Mouse (Mus musculus) retina, embryonic 14.5 days (tissue): ENCODE measurements around the gene 5730455P16Rik.
"Not testable (repeated sequence)": the region's sequence is repeated elsewhere in the genome, so short reads cannot be mapped to it uniquely, and the experiment has no call there.

Source experiments
- DNase-seq: peaks from one replicate; pipeline ENCODE4 v3.0.0-alpha.2; 2015; ENCODE audit warnings: low spot score

The 5730455P16Rik gene

DNA sequence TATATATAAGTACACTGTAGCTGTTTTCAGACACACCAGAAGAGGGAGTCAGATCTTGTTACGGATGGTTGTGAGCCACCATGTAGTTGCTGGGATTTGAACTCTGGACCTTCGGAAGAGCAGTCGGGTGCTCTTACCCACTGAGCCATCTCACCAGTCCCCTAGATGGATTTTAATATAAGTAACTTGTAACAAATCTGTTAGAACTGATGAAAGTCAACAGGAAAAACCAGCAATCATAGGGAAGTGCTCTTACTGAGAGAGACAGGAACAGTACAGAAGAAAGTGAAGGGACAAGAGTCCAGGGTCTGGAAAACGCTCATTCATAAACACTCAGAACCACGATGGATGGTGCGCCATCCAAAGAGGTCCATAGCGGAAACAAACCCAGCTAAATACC lies 1.4 kb upstream of the 5730455P16Rik start:
- DNase-seq, result not testable (repeated sequence)

DNA sequence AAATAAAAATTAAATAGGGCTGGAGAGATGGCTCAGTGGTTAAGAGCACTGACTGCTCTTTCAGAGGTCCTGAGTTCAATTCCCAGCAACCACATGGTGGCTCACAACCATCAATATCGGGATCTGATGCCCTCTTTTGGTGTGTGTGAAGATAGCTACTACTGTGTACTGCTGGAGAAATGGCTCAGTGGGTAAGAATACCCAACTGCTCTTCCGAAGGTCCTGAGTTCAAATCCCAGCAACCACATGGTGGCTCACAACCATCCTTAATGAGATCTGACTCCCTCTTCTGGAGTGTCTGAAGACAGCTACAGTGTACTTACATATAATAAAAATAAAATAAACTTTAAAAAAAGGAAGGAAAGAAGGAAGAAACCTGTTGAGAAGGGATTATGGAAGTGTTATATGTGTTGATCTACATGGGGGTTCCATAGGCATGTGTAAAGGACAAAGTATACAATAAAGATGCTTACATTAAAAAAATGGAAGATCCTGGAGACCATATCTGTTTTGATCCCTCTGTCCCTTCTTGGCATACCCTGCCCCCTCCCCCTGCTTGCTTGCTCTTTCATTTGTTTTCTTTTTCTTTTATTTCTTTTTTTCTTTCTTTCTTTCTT lies 726 bp upstream of the 5730455P16Rik start:
- DNase-seq, result peak; percentile 28

DNA sequence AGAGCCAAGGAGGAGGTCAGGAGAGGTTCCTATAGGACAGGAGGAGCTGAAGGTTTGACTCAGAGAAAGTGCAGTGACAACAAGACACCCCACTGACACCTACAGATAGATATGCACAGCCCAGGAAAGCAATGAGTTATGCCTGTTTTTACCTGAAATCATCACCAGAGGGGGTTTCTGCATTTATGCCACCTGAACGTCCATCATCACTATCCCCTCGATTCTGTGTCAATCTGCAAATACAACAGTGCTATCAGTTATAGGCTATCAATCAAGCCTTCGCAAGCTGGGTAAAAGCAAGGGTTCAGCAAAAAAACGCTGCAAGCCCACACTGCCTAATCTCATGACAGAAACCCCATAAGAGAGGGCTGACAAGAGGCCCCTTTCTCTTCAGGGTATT lies 1.2 kb downstream of the 5730455P16Rik start:
- DNase-seq, result no peak

DNA sequence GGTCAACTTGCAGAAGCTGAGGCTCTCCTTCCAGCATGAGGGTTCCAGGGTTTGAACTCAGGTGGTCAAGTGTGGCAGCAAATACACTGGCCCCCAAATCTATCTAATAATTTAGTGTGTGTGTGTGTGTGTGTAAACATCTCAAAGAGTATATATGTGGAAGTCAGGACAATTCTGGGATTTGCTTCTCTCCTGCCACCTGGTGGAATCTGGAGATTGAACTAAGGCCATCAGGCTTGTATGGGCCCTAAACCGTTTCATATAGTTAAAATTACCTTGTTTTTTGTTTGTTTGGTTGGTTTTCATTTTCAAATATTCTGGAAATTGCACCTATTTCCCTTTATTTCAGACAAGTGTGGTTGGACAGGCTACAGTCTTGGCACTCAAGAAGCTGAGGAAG lies 8.9 kb downstream of the 5730455P16Rik start:
- no peak for DNase-seq

DNA sequence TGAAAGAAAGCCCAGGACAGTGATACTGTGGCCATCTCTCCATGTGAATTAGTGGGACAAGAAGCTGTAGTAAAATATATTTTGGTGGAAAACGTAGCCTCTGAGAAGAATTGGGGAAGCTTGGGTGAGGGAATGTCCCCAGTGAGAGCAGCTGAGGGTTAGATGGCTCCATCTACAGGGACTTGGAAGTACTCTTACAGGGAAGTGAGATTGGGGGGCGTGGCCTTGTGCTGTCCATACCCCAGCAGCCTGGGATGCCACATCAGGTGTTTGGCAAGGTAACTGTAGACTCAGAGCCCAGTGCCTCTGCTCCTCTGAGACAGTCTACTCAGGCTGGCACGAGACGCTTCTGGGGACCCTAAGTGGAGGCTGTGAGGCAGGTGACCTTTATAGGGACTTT lies 23.0 kb downstream of the 5730455P16Rik start:
- peak; percentile 50 for DNase-seq

DNA sequence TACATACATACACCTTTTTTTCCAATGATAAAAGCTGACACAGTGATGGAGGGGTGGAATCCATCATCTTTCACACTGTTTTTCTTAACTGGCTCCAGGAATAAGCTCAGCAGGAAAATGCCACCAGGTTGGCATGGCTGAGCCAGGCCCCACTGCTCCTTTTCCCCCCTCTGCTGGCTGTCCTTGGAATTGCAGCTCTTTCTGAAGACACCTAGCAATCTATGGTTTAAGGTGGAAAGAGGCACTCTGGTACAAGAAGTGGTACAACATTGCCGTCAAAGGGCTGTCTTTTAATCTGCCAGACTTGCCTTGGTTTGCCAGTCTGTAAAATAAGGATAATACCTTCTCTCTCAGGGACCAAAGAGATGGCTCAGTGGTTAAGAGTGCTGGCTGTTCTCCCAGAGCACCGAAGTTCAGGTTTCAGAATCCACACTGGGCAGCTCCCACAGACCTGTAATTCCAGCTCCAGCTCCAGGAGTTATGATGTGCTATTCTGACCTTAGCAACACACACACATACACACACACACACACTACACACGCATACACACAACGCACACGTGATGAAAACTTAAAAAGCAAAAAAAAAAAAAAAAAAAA lies 25.9 kb downstream of the 5730455P16Rik start:
- DNase-seq, result peak; percentile 94

DNA sequence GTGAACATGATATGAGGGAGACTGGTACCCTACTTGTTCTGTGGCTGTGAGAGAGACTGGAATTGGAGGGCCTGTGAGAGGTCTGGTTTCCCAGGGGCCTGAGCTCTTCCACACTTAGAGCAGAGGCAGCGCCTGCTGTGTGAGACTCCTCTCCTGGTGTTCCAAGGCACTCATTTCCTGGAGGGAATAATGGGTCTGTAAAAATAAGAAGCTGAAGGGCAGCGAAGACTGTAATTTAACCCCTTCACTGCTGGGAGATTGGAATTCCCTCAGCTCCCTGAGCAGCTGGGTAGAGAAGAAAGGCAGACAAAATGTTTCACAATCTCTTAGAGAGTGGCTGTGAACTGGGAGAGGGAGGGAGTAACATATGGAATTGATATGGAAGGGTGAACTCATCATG lies 35.4 kb downstream of the 5730455P16Rik start:
- DNase-seq, result peak; percentile 57

DNA sequence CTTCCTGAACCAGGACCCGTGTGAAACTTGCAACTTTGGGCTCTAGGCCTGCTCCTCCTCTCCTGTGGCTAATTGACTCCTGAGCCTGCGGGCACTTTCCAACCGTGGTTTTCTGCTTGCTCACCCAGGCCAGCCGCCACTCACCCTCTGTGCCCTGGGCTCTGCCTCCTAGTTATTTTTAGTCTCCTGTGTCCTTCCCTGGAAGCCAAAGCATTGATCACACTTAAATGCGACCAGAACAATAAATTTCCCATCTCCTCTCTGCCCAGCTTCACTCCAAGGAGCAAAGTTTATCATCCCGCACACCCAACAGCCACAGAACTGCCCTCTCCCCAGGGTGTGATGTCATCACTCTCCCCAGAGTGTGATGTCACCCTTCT lies 41.5 kb downstream of the 5730455P16Rik start:
- peak; percentile 31 for DNase-seq

DNA sequence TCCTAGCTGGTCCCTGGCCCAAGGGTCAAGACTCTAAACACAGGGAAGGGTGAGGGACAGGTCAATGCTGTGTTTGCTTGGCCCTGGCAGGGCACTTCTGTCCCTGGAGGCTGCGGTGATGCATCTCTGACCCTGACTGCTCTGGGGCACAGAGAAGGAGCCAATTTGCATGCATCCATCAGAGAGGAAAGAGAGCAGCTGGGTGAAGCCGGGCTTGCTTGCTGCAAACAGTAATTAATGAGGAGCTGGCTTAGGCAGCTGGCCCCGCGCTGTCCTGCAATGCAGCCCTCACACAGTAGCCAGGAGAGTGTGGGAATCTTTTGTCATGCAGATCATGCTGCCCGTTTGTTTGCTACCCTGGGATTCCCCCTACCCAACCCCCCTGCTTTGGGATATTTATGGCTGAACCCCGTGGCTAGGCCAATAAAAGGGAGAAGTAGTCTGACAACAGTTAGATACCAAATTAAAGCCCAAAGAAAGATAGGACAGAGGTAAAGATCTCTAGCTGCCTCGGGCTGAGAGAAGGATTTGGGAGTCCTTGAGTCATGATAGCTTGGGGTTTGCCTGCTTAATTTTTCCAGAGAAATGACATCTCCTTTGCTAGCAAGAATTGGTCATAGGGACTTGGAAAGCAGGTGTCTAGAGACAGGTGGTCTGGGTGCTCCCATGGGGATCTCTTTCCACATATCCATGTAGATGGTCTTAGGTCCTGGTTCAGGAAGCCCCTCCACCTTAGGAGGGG lies 42.1 kb downstream of the 5730455P16Rik start:
- DNase-seq, result peak; percentile 88

DNA sequence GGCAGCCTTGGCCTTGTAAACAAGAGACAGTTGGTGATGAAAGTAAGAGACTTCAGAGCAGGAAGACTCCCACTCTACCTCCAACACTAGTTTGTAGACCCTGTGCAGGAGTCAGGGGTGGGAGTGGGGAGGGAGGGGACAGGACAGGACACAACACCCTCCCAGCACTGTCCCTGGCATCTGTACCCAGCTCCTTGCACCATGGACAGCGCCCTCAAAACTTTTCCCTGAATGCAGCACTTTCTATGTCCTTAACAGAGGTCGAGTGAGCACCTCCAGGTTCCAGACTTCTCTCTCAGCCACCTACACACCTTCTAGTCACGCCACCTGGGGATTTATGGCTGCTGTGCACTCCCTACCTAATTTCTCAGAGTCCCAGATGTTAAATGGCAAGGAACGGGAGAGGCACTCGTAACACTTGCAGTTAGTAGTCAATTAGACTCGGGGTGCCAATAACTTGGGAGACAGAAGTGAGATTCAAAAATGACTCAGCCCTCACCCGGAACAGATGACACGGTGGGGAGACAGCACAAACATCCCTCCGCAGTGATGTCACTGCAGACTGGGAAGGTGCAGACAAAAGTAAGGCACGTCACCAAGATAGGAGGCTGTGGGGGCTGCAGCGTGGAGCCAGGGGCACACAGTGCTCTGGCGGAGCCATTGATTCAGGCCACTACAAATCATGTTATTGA lies 45.0 kb downstream of the 5730455P16Rik start:
- no peak for DNase-seq

DNA sequence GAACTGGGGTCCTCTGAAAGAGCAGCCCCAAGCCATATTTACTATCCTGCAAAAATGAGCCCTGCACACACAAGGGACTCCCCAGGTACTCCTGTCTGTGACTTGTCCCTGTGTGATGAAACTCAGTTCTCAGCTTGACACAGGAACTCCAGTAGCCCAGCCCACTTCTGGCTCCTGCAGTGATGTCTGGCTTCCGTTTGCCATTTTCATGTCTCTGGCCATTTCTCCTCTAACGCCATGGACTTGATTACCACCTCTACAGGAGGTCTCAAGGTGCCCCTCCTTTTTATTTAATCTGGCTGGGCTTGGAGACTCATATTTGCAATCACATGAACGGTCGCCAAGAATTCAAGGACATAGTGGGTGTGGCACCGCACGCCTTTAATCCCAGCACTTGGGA lies 53.2 kb downstream of the 5730455P16Rik start:
- DNase-seq, result no peak

DNA sequence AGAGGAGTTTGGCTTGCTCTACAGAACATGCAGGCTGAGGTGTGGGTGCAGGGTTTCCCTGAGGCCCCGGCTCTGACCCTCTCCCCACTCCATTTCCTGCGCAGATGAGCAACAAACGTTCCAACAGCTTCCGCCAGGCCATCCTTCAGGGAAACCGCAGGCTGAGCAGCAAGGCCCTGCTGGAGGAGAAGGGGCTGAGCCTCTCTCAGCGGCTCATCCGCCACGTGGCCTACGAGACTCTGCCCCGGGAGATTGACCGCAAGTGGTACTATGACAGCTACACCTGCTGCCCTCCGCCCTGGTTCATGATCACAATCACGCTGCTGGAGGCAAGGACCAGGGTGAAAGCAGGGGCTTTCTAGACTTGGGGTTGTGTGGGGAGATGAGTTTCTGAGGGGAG lies 54.6 kb downstream of the 5730455P16Rik start:
- no peak for DNase-seq

DNA sequence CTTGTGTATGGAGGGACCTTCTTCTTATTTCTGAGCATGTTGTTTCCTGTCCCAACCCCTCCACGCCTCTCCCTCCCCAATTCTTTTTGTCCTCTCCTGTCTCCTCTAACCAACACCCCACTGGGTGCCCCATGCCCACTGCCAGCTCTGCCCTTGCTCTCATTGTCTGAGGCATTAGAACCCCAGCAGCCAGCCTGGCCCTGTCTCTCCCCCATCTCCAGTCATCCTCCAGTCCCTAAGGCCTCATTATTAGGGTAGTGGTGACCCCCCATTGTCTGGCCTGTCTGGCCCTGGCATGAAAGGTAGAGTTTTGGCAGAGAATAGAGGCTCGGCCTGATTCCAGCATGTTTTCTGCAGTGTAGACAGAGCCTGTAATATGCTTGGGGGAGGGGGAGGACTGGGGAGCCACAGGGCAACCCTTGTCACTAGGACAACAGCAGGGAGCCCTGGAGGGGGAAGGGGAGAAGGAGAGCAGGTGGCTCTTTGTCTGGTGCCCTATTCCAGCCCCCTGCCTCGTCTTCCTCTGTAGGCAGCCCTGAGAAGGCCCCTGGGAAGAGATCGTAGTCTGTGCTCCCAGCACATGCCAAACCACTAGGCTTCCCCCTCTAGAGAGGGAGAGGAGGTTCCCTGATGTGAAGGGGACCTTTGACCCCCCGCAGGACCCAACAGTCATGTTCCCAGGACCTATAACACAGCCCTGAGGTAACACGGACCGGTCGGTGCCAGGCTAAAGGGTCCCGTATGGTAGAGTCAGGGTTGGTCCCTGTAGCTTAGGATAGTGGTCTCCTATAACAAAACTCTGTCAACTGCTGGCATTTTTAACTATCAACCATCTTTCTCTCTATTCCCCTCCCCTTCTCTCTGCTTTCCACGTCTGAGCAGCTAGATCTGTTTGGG lies 61.8 kb downstream of the 5730455P16Rik start:
- DNase-seq, result peak; percentile 55

DNA sequence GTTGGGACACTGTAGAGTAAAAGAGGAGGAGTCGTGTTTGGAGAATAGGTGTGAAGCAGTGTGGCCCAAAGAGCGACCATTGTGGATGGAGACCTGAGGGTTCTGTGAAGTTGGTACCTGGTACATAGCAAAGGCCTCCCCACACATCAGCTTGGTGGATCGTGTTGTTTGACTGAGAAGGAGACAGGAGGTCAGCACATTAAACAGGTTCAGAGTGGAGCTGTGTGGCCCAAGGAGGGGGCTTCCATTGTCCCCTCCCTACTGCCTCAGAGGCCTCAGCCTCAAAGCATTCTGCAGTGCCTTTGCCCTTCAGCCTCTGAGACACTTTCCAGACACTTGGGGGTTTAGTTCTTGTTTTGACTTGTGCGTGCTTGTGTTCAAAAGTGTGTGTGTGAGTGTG lies 63.9 kb downstream of the 5730455P16Rik start:
- DNase-seq, result no peak

DNA sequence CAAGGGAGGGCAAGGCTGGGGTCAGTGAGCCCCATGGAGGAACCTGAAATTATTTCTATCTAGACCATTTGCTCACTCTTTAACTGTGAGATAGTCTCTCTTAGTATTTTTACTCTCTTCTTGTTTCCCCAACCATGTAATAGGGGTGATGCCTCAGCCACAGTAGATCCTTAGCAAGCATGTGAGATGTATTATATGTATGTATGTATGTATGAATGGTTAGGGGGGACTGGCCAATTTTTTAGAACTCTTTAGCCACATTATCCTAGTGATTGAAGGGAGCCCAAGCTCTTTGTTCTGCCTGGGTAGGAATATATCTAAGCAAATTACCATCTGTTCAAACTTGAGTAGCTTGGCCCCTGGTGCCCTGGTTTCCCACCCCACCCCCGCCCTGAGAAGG lies 64.4 kb downstream of the 5730455P16Rik start:
- DNase-seq, result no peak

DNA sequence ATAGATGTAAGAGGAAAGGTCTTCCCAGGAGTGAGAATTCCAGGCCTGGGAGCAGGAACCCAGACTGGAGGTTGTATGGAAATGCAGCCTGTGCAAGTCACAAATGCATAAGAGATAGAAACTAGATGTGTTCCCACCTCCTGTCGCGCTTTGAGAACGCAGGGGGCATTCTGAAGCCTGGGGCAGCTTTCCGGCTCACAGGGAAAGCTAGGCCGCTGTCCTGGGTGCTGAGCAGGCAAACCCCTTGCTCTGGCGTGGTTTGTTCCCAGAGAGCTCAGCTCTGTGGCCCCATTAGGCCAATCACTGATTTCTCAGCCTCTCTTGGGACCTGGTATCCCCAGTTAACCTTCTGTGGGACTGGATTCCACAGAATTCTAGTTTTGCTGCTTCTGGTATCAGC lies 65.3 kb downstream of the 5730455P16Rik start:
- peak; percentile 54 for DNase-seq

DNA sequence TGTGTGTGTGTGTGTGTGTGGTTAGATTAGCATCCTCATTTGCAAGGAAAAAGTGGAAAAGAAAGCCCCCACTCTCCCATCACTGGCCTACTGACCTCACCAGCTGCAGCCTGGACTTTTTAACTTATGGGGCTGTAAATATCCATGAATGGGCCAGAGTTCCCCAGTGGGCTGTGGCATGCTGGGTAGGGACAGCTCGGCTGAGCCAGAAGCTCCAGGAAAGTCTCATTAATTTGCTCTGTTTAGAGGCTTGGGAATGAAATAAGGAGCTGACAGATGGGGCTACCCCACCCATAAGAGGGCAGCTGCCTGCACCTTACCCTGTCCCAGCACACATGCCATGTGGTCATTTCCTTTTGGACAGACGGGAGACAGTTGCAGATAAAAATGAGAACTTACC lies 65.8 kb downstream of the 5730455P16Rik start:
- peak; percentile 56 for DNase-seq

DNA sequence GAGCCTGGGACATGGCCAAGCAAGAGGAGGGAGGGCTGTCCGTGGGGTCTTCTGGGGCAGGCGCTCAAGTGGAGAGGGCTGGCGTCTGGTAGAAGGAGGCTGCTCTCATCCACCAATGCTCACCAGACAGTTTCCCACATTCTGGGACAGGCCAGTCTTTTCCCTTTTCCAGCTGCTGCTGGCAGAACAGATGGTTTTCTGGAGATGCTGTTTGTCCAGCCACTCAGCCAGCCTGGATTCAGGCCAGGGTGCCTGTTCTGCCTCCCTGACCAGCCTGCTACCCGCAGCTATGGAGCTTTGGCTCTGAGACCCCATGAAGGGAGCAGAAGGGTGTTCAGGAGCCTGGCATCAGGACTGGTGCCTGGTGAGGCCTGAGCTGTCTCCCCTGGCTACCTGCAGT lies 66.6 kb downstream of the 5730455P16Rik start:
- DNase-seq, result no peak
